Mouse (Mus musculus): Measurements from ENCODE around the gene Tsga10. TPM values are rescaled to one million over a fixed set of nuclear protein-coding genes. Genes with fewer than 3 reads are reported as not detected.

Gene Tsga10
- polyA plus RNA-seq, 1 experiment from 2014 or later, result 22.4 TPM

DNA sequence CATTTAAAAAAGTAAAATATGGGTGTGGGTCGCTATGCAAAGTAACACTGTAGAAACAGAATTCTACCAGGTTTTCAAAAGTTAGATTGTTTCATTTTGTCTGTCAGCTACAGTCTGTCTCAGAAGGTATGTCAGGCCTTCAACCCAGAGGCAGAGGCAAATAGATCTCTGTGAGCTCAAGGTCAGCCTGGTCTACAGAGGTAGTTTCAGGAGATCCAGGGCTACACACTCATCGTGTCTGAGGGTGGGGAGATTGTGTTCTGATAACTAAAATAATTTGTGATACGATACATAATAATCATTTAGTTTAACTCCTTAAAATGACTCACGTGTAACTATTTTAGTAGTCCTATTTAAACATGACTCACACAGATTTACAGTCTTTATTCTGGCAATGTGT is 6.9 kb upstream of the Tsga10 start:
- peak overlapping the region; percentile 69 for H3K4me2 ChIP-seq (replicated peaks)
- ATAC-seq (replicated peaks), result no peak
- peaks cover 13% of the 10 kb centered on the region for H3K4me1 ChIP-seq
- H3K27ac ChIP-seq (replicated peaks), result no peak overlapping the region
- H3K9ac ChIP-seq (replicated peaks), result no peak overlapping the region
- H3K9me3 ChIP-seq, result no peaks in the 10 kb centered on the region
- WGBS, result 94% methylated on average over 4 of the region's 4 CpGs
- H3K36me3 ChIP-seq, result peaks cover 19% of the 10 kb centered on the region
- H3K4me3 ChIP-seq, result peak overlapping the region; percentile 48; the same call in 1 of the 2 replicates
- H3K27me3 ChIP-seq, result peaks cover 13% of the 10 kb centered on the region; the same call in 1 of the 2 replicates

GRCm38 (mm10) chr1:37872131-37873067 is 6.2 kb upstream of the Tsga10 start:
- peak overlapping the region; percentile 48 for H3K4me3 ChIP-seq
- peaks cover 13% of the 10 kb centered on the region for H3K4me1 ChIP-seq
- ATAC-seq (replicated peaks), result peak; percentile 95
- peak overlapping the region; percentile 42 for H3K9ac ChIP-seq (replicated peaks)
- peaks cover 13% of the 10 kb centered on the region; the same call in 1 of the 2 replicates for H3K27me3 ChIP-seq
- peak overlapping the region; percentile 69 for H3K4me2 ChIP-seq (replicated peaks)
- no peaks in the 10 kb centered on the region for H3K9me3 ChIP-seq
- H3K36me3 ChIP-seq, result peaks cover 18% of the 10 kb centered on the region
- peak overlapping the region; percentile 71 for H3K27ac ChIP-seq (replicated peaks)
- 6% methylated on average over 33 of the region's 33 CpGs for WGBS

- Histone ChIP-seq H3K4me3 (peak within 1 kb of the TSS; percentile 48), H3K4me1 (peaks cover 13% of the 10 kb centered on the region), H3K4me2 (replicated peaks) (peak within 1 kb of the TSS; percentile 69), H3K27ac (replicated peaks) (peak within 1 kb of the TSS; percentile 71), H3K9me3 (no peaks in the 10 kb centered on the region), H3K36me3 (peaks cover 12% of the 10 kb centered on the region), H3K27me3 (peaks cover 13% of the 10 kb centered on the region; the same call in 1 of the 2 replicates), H3K9ac (replicated peaks) (peak within 1 kb of the TSS; percentile 42)
- peak; percentile 56 for ATAC-seq (replicated peaks)
- WGBS, result 6% methylated on average over 7 of the region's 7 CpGs
Observed at GRCm38 (mm10) chr1:37871704-37872103, 5.5 kb upstream of the Tsga10 start, which contains the start of gene Lipt1. Gene Lipt1 (plus strand): TSS chr1:37871738.

GRCm38 (mm10) chr1:37869362-37869761 is 3.1 kb upstream of the Tsga10 start:
- peaks cover 22% of the 10 kb centered on the region for H3K4me1 ChIP-seq
- WGBS, result 66% methylated on average over 2 of the region's 2 CpGs
- H3K27ac ChIP-seq (replicated peaks), result no peak overlapping the region
- ATAC-seq (replicated peaks), result no peak
- H3K36me3 ChIP-seq, result no peaks in the 10 kb centered on the region
- no peak overlapping the region for H3K9ac ChIP-seq (replicated peaks)
- no peak overlapping the region for H3K4me2 ChIP-seq (replicated peaks)
- H3K27me3 ChIP-seq, result peaks cover 13% of the 10 kb centered on the region; the same call in 1 of the 2 replicates
- no peak overlapping the region for H3K4me3 ChIP-seq
- no peaks in the 10 kb centered on the region for H3K9me3 ChIP-seq

GRCm38 (mm10) chr1:37868640-37869039 is 2.4 kb upstream of the Tsga10 start:
- Histone ChIP-seq H3K27ac (replicated peaks) (no peak overlapping the region), H3K36me3 (no peaks in the 10 kb centered on the region), H3K9ac (replicated peaks) (no peak overlapping the region), H3K4me3 (no peak overlapping the region), H3K4me2 (replicated peaks) (no peak overlapping the region), H3K4me1 (peaks cover 27% of the 10 kb centered on the region), H3K9me3 (no peaks in the 10 kb centered on the region), H3K27me3 (peaks cover 13% of the 10 kb centered on the region; the same call in 1 of the 2 replicates)
- 62% methylated on average over 10 of the region's 10 CpGs for WGBS
- ATAC-seq (replicated peaks), result no peak

DNA sequence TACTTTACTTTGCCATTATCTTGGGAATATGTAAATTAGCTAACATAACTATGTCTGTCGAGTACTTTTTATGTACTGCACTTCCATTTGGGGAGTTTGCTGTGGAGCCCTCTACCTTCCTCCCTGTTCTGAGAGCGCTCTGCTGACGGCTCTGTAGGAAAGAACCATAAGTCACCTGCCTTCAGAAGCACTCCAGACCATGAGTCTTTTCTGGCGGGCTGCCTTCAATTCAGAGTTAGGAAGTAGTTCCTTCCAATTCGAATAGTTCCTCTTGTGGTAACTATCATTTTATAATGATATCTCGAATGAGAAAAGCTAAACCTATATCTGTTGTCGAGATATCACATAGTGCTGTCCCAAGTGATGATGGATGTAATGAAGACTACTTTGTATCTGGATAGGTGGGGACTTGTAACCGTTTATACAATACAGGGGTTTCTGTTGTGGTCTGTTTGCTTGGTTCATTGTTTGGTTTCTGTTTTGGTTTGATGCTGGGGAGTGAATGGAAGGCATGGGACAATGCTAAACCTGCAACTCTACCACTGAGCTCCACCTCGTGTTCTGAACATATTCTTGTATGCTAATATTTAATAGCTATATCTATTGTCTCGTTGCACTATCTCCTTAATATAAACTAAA is 1.6 kb upstream of the Tsga10 start:
- Histone ChIP-seq H3K4me1 (peaks cover 23% of the 10 kb centered on the region), H3K9me3 (no peaks in the 10 kb centered on the region), H3K27ac (replicated peaks) (no peak overlapping the region), H3K9ac (replicated peaks) (no peak overlapping the region), H3K4me3 (no peak overlapping the region), H3K27me3 (peaks cover 13% of the 10 kb centered on the region; the same call in 1 of the 2 replicates), H3K36me3 (no peaks in the 10 kb centered on the region), H3K4me2 (replicated peaks) (no peak overlapping the region)
- WGBS, result 76% methylated on average over 10 of the region's 10 CpGs
- ATAC-seq (replicated peaks), result no peak

DNA sequence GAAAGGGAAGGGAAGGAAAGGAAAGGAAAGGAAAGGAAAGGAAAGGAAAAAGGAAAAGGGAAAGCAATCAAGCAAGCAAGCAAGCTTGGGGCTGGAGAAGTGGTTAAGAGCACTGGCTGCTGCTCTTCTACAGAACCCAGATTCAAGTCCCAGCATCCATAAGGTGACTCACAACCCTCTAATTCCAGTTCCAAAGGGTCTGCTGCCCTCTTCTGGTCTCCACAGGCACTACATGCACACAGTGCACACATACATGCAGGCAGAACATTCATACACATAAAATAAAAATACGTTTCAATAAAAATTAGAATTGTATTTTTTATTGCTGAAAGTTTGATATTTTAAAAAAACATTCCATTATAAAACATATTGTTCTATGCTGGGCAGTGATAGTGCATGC is 827 bp upstream of the Tsga10 start:
- H3K27me3 ChIP-seq, result peaks cover 13% of the 10 kb centered on the region; the same call in 1 of the 2 replicates
- H3K36me3 ChIP-seq, result no peaks in the 10 kb centered on the region
- H3K4me1 ChIP-seq, result peaks cover 18% of the 10 kb centered on the region
- no peak overlapping the region for H3K27ac ChIP-seq (replicated peaks)
- H3K9me3 ChIP-seq, result no peaks in the 10 kb centered on the region
- no peak for ATAC-seq (replicated peaks)
- WGBS, result 73% methylated on average over 1 of the region's 1 CpGs
- H3K4me2 ChIP-seq (replicated peaks), result no peak overlapping the region
- no peak overlapping the region for H3K4me3 ChIP-seq
- H3K9ac ChIP-seq (replicated peaks), result no peak overlapping the region

- 8% methylated on average over 23 of the region's 23 CpGs for WGBS
- no peak for ATAC-seq (replicated peaks)
Observed at GRCm38 (mm10) chr1:37865401-37866215, 621 bp downstream of the Tsga10 start.

GRCm38 (mm10) chr1:37864511-37865400 is 1.5 kb downstream of the Tsga10 start:
- Histone ChIP-seq H3K9ac (replicated peaks) (peak overlapping the region; percentile 77), H3K4me3 (peak overlapping the region; percentile 81), H3K4me2 (replicated peaks) (peak overlapping the region; percentile 86), H3K27me3 (peaks cover 10% of the 10 kb centered on the region; the same call in 1 of the 2 replicates), H3K27ac (replicated peaks) (peak overlapping the region; percentile 92), H3K4me1 (peaks cover 13% of the 10 kb centered on the region), H3K36me3 (no peaks in the 10 kb centered on the region), H3K9me3 (no peaks in the 10 kb centered on the region)
- WGBS, result under 1% methylated on average over 79 of the region's 90 CpGs
- ATAC-seq (replicated peaks), result peak; percentile 99

More at GRCm38 (mm10) chr1:37865401-37866215, 621 bp downstream of the Tsga10 start:
- no peaks in the 10 kb centered on the region for H3K36me3 ChIP-seq
- H3K4me1 ChIP-seq, result peaks cover 13% of the 10 kb centered on the region
- H3K9me3 ChIP-seq, result no peaks in the 10 kb centered on the region
- H3K27me3 ChIP-seq, result peaks cover 13% of the 10 kb centered on the region; the same call in 1 of the 2 replicates
- peak overlapping the region; percentile 86 for H3K4me2 ChIP-seq (replicated peaks)
- H3K9ac ChIP-seq (replicated peaks), result peak overlapping the region; percentile 77
- peak overlapping the region; percentile 81 for H3K4me3 ChIP-seq
- H3K27ac ChIP-seq (replicated peaks), result peak overlapping the region; percentile 92

- H3K9ac ChIP-seq (replicated peaks), result no peak overlapping the region
- H3K4me3 ChIP-seq, result no peak overlapping the region
- ATAC-seq (replicated peaks), result no peak
- no peaks in the 10 kb centered on the region for H3K27me3 ChIP-seq
- H3K4me1 ChIP-seq, result no peaks in the 10 kb centered on the region
- 58% methylated on average over 2 of the region's 2 CpGs for WGBS
- no peak overlapping the region for H3K27ac ChIP-seq (replicated peaks)
- H3K4me2 ChIP-seq (replicated peaks), result no peak overlapping the region
- H3K36me3 ChIP-seq, result peaks cover 17% of the 10 kb centered on the region
- no peaks in the 10 kb centered on the region for H3K9me3 ChIP-seq
Observed at GRCm38 (mm10) chr1:37850696-37851095, 15.5 kb downstream of the Tsga10 start.

GRCm38 (mm10) chr1:37846878-37847277 is 19.4 kb downstream of the Tsga10 start:
- Histone ChIP-seq H3K4me2 (replicated peaks) (no peak overlapping the region), H3K27me3 (no peaks in the 10 kb centered on the region), H3K9me3 (no peaks in the 10 kb centered on the region), H3K4me3 (no peak overlapping the region), H3K27ac (replicated peaks) (no peak overlapping the region), H3K9ac (replicated peaks) (no peak overlapping the region), H3K36me3 (no peaks in the 10 kb centered on the region; the same call in 1 of the 2 replicates), H3K4me1 (no peaks in the 10 kb centered on the region)
- no peak for ATAC-seq (replicated peaks)
- 84% methylated on average over 8 of the region's 8 CpGs for WGBS
